Mouse (Mus musculus) cerebellum, adult 11-12 months (tissue): ENCODE measurements around the gene Psmb7.

Experiments
- DNase-seq: peaks from one replicate; pipeline ENCODE4 v3.0.0; 2022

The Psmb7 gene

GRCm38 (mm10) chr2:38643625-38644427, at the start of gene Psmb7:
TSS of gene Psmb7 (minus strand) at chr2:38644087.
- peak; percentile 86 for DNase-seq

GRCm38 (mm10) chr2:38691542-38691941, 47.7 kb upstream of the Psmb7 start:
- no peak for DNase-seq

- no peak for DNase-seq
Observed at GRCm38 (mm10) chr2:38689881-38690280, 46.0 kb upstream of the Psmb7 start.

- peak; percentile 25 for DNase-seq
Observed at GRCm38 (mm10) chr2:38688791-38689520, 45.1 kb upstream of the Psmb7 start.

- DNase-seq: no peak
Observed at GRCm38 (mm10) chr2:38685746-38686145, 41.9 kb upstream of the Psmb7 start.

GRCm38 (mm10) chr2:38683083-38683482, 39.2 kb upstream of the Psmb7 start:
- no peak for DNase-seq

GRCm38 (mm10) chr2:38682209-38682608, 38.3 kb upstream of the Psmb7 start:
- no peak for DNase-seq

- no peak for DNase-seq
Observed at GRCm38 (mm10) chr2:38678947-38679346, 35.1 kb upstream of the Psmb7 start.

GRCm38 (mm10) chr2:38675366-38675969, 31.6 kb upstream of the Psmb7 start:
- DNase-seq: peak; percentile 31

- DNase-seq: no peak
Observed at GRCm38 (mm10) chr2:38672496-38672895, 28.6 kb upstream of the Psmb7 start.

- DNase-seq: no peak
Observed at GRCm38 (mm10) chr2:38668802-38669580, 25.1 kb upstream of the Psmb7 start.

- no peak for DNase-seq
Observed at GRCm38 (mm10) chr2:38661398-38661797, 17.5 kb upstream of the Psmb7 start.

- DNase-seq: peak; percentile 76
Observed at GRCm38 (mm10) chr2:38658338-38658836, 14.5 kb upstream of the Psmb7 start.

- DNase-seq: no peak
Observed at GRCm38 (mm10) chr2:38653694-38654093, 9.8 kb upstream of the Psmb7 start.

- no peak for DNase-seq
Observed at GRCm38 (mm10) chr2:38653293-38653619, 9.4 kb upstream of the Psmb7 start.

- peak; percentile 67 for DNase-seq
Observed at GRCm38 (mm10) chr2:38652565-38653292, 8.8 kb upstream of the Psmb7 start.

GRCm38 (mm10) chr2:38652098-38652497, 8.2 kb upstream of the Psmb7 start:
- no peak for DNase-seq

- DNase-seq: no peak
Observed at GRCm38 (mm10) chr2:38650340-38650739, 6.5 kb upstream of the Psmb7 start.

GRCm38 (mm10) chr2:38647661-38648060, 3.8 kb upstream of the Psmb7 start:
- DNase-seq: no peak

- DNase-seq: peak; percentile 69
Observed at GRCm38 (mm10) chr2:38647201-38647606, 3.3 kb upstream of the Psmb7 start.

GRCm38 (mm10) chr2:38645936-38646335, 2.0 kb upstream of the Psmb7 start:
- DNase-seq: peak; percentile 59

GRCm38 (mm10) chr2:38641761-38642160, 2.1 kb downstream of the Psmb7 start:
- no peak for DNase-seq
